Mouse (Mus musculus): ENCODE results near the gene Dynll1. TPM values are rescaled to one million over a fixed set of nuclear protein-coding genes. Genes with fewer than 3 reads are reported as not detected.

Dynll1 gene
- polyA plus RNA-seq, 1 experiment = 690 TPM

DNA sequence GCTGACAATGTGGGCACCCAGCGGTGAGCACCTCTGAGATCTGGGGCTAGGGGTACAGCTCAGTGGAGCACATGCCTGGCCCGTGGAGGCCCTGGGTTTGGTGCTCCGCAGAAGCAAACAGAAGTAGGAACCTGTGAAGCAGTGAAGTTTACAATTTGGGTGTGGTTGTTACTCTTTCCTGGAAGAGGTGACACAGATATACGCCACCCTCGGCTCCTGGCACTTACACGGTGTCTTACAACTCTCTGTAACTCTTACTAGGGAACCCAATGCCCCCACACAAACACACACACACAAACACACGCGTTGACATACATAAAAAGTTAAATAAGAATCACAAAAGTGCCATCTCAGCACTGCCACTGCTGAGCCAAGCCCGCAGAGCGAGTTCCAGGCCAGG is 4.5 kb downstream of the Dynll1 start:
- no peak overlapping the region for H3ac ChIP-seq (ENCODE audit: control insufficient read depth, insufficient read length, low read depth)
- TF ChIP-seq MYOD1 (IDR thresholded peaks at IDR 0.05; ENCODE audit: control insufficient read depth, insufficient read length, low read depth) (no peak), MAX (IDR thresholded peaks at IDR 0.05) (no peak), FOSL1 (IDR thresholded peaks at IDR 0.05; ENCODE audit: insufficient read depth, low read length, poor library complexity, severe bottlenecking) (no peak), USF1 (IDR thresholded peaks at IDR 0.05; ENCODE audit: low read depth) (no peak), MYOG (IDR thresholded peaks at IDR 0.05; ENCODE audit: control insufficient read depth, extremely low read depth, insufficient read length) (no peak), CTCF (IDR thresholded peaks at IDR 0.05; ENCODE audit: control insufficient read depth, insufficient read depth, insufficient read length) (no peak), CEBPB (IDR thresholded peaks at IDR 0.05; ENCODE audit: low read depth) (no peak)
- peaks cover 21% of the 10 kb centered on the region for H3K79me3 ChIP-seq (ENCODE audit: low read depth)
- peaks cover 75% of the 10 kb centered on the region for H3K36me3 ChIP-seq (ENCODE audit: control insufficient read depth, insufficient read depth)
- H3K27me3 ChIP-seq (ENCODE audit: control insufficient read depth, insufficient read depth, insufficient read length) = no peaks in the 10 kb centered on the region
- peaks cover 31% of the 10 kb centered on the region for H3K79me2 ChIP-seq (ENCODE audit: control insufficient read depth, insufficient read depth)
- H3K4me3 ChIP-seq (ENCODE audit: insufficient read depth, poor library complexity, severe bottlenecking) = no peak overlapping the region

DNA sequence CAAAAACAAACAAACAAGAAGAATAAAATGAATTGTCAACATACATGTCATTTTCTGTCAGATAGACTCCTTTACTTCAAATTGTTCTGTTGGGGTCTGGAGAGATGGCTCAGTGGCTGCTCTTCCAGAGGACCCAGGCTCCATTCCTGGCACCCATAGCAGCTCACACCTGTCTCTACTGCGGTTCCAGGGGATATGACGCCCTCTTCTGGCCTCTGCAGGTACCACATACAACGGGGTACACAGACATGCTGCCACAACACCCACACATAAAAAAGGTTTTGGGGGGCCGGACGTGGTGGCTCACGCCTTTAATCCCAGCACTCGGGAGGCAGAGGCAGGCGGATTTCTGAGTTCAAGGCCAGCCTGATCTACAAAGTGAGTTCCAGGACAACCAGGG is 6.6 kb downstream of the Dynll1 start:
- Histone ChIP-seq H3K79me3 (ENCODE audit: low read depth) (peaks cover 11% of the 10 kb centered on the region), H3K4me3 (ENCODE audit: insufficient read depth, poor library complexity, severe bottlenecking) (no peak overlapping the region), H3K36me3 (ENCODE audit: control insufficient read depth, insufficient read depth) (peaks cover 79% of the 10 kb centered on the region), H3K79me2 (ENCODE audit: control insufficient read depth, insufficient read depth) (peaks cover 16% of the 10 kb centered on the region), H3K27me3 (ENCODE audit: control insufficient read depth, insufficient read depth, insufficient read length) (no peaks in the 10 kb centered on the region), H3ac (ENCODE audit: control insufficient read depth, insufficient read length, low read depth) (no peak overlapping the region)
- TF ChIP-seq CEBPB (IDR thresholded peaks at IDR 0.05; ENCODE audit: low read depth) (no peak), FOSL1 (IDR thresholded peaks at IDR 0.05; ENCODE audit: insufficient read depth, low read length, poor library complexity, severe bottlenecking) (no peak), MYOG (IDR thresholded peaks at IDR 0.05; ENCODE audit: control insufficient read depth, extremely low read depth, insufficient read length) (no peak), MYOD1 (IDR thresholded peaks at IDR 0.05; ENCODE audit: control insufficient read depth, insufficient read length, low read depth) (no peak)

DNA sequence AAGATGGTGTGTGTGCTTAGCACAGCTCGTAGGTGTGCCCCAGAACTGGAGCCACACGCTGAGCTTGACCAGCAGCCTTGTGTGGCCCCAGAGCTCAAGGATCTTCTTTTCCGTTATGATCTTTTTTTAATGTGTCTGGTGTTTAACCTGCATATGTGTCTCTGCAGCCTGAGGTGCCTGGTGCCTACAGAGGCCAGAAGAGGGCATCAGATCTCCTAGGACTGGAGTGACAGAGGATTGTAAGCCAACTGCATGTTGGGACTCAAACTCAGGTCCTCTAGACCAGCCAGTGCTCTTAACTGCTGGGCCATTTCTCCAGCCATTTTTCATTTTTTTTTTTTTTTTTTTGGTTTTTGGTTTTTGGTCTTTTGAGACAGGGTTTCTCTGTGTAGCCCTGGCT is 16.1 kb downstream of the Dynll1 start:
- peaks cover 29% of the 10 kb centered on the region for H3K79me2 ChIP-seq (ENCODE audit: control insufficient read depth, insufficient read depth)
- no peak overlapping the region for H3K4me3 ChIP-seq (ENCODE audit: insufficient read depth, poor library complexity, severe bottlenecking)
- no peak overlapping the region for H3ac ChIP-seq (ENCODE audit: control insufficient read depth, insufficient read length, low read depth)
- H3K27me3 ChIP-seq (ENCODE audit: control insufficient read depth, insufficient read depth, insufficient read length) = no peaks in the 10 kb centered on the region
- peaks cover 37% of the 10 kb centered on the region for H3K36me3 ChIP-seq (ENCODE audit: control insufficient read depth, insufficient read depth)
- no peak for TF ChIP-seq CEBPB (IDR thresholded peaks at IDR 0.05; ENCODE audit: low read depth)
- no peak for TF ChIP-seq USF1 (IDR thresholded peaks at IDR 0.05; ENCODE audit: low read depth)
- no peak for TF ChIP-seq MAX (IDR thresholded peaks at IDR 0.05)
- TF ChIP-seq MYOD1 (IDR thresholded peaks at IDR 0.05; ENCODE audit: control insufficient read depth, insufficient read length, low read depth) = no peak
- no peak for TF ChIP-seq CTCF (IDR thresholded peaks at IDR 0.05; ENCODE audit: control insufficient read depth, insufficient read depth, insufficient read length)
- no peak for TF ChIP-seq FOSL1 (IDR thresholded peaks at IDR 0.05; ENCODE audit: insufficient read depth, low read length, poor library complexity, severe bottlenecking)
- TF ChIP-seq MYOG (IDR thresholded peaks at IDR 0.05; ENCODE audit: control insufficient read depth, extremely low read depth, insufficient read length) = no peak
- H3K79me3 ChIP-seq (ENCODE audit: low read depth) = peaks cover 9% of the 10 kb centered on the region

DNA sequence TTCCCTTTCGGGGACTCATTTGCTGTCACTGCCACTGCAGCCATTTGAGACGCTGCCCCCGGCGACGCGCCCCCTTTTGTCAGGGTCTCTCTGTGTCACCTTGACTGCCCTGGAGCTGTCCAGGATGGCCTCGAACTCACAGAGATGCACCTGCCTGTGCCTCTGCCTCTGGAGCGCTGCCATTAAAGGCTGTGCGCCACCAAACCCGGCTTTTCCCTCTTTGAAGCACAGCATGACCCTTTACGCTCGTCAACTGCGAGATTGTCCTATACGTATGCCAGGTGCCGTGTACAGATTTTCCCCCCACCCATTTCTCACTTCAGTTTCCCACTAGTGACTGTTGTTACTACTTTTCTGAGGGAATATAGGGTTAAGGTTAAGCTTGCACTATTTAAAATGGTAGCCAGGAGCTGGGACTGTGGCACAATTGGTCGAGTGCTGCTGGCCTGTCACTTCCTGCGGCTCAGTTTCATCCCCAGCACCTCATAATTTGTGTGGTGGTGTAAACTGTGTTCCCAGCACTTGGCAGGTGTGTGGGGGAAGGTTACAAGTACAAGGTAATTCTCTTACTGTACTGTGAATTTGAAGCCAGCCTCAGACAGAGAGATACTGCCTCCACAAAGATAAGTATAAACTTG is 20.6 kb downstream of the Dynll1 start:
- Histone ChIP-seq H3K27me3 (ENCODE audit: control insufficient read depth, insufficient read depth, insufficient read length) (no peaks in the 10 kb centered on the region), H3ac (ENCODE audit: control insufficient read depth, insufficient read length, low read depth) (peak overlapping the region; percentile 73), H3K79me2 (ENCODE audit: control insufficient read depth, insufficient read depth) (peaks cover 32% of the 10 kb centered on the region), H3K79me3 (ENCODE audit: low read depth) (peaks cover 9% of the 10 kb centered on the region), H3K36me3 (ENCODE audit: control insufficient read depth, insufficient read depth) (peaks cover 19% of the 10 kb centered on the region), H3K4me3 (ENCODE audit: insufficient read depth, poor library complexity, severe bottlenecking) (peak overlapping the region; percentile 95)
- TF ChIP-seq USF1 (IDR thresholded peaks at IDR 0.05; ENCODE audit: low read depth) (no peak), CTCF (IDR thresholded peaks at IDR 0.05; ENCODE audit: control insufficient read depth, insufficient read depth, insufficient read length) (no peak), MYOG (IDR thresholded peaks at IDR 0.05; ENCODE audit: control insufficient read depth, extremely low read depth, insufficient read length) (no peak), CEBPB (IDR thresholded peaks at IDR 0.05; ENCODE audit: low read depth) (no peak), MAX (IDR thresholded peaks at IDR 0.05) (no peak), MYOD1 (IDR thresholded peaks at IDR 0.05; ENCODE audit: control insufficient read depth, insufficient read length, low read depth) (no peak), FOSL1 (IDR thresholded peaks at IDR 0.05; ENCODE audit: insufficient read depth, low read length, poor library complexity, severe bottlenecking) (no peak)

DNA sequence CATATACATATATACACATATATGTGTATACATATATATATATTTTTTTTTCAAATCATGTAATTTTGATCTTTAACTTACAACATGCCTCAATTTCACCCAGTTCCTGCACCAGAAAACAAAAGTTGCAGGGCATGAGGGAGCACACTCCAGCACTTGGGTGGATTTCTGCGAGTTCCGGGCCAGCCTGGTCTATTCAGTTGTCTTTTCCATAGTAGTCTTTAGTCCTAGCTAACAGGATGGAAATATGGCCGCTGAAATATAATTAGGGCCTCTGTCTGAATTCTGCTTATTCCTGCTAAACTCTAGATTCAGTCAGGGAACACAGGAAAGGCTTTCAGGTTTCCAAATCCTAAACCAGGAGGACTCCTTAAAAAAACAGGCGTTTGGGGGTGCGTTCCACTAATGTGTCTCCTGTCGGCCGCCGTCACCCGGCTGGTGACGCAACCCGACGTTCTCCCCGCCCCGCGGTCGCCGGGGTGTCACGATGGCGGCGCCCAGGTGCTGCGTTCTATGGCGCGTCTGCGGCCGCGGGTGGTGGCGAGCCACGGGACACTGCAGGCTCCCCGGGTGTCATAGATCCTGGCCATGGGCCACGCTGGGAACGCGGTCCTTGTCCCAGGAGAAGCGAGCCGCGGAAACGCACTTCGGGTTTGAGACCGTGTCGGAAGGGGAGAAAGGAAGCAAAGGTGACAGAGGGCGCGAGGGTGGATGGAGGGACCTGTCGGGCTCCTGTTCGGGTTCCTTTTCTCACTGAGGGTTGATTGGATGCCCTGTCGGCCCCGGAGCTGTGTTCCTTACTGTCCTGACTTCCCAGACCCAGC is 21.4 kb downstream of the Dynll1 start, which contains the start of gene Coq5:
Gene Coq5 (plus strand): TSS at position 441 of the 824 bp plus-strand sequence.
- no peaks in the 10 kb centered on the region for H3K27me3 ChIP-seq (ENCODE audit: control insufficient read depth, insufficient read depth, insufficient read length)
- peak within 1 kb of the TSS; percentile 95 for H3K4me3 ChIP-seq (ENCODE audit: insufficient read depth, poor library complexity, severe bottlenecking)
- peaks cover 9% of the 10 kb centered on the region for H3K79me3 ChIP-seq (ENCODE audit: low read depth)
- peaks cover 32% of the 10 kb centered on the region for H3K79me2 ChIP-seq (ENCODE audit: control insufficient read depth, insufficient read depth)
- H3K36me3 ChIP-seq (ENCODE audit: control insufficient read depth, insufficient read depth) = peaks cover 11% of the 10 kb centered on the region
- TF ChIP-seq FOSL1 (IDR thresholded peaks at IDR 0.05; ENCODE audit: insufficient read depth, low read length, poor library complexity, severe bottlenecking) (no peak), MAX (IDR thresholded peaks at IDR 0.05) (no peak), CEBPB (IDR thresholded peaks at IDR 0.05; ENCODE audit: low read depth) (peak; percentile 88), MYOG (IDR thresholded peaks at IDR 0.05; ENCODE audit: control insufficient read depth, extremely low read depth, insufficient read length) (no peak), MYOD1 (IDR thresholded peaks at IDR 0.05; ENCODE audit: control insufficient read depth, insufficient read length, low read depth) (no peak)
- H3ac ChIP-seq (ENCODE audit: control insufficient read depth, insufficient read length, low read depth) = peak within 1 kb of the TSS; percentile 73
